Mouse (Mus musculus) kidney, postnatal 0 days (tissue): ENCODE data around the gene Gm20538. TPM values are rescaled to one million over a fixed set of nuclear protein-coding genes. Genes with fewer than 3 reads are reported as not detected.

Experiments
- ATAC-seq: fragments of 200-750 bp; cut with Nextera tagmentation; replicated peaks from 2 replicates; pipeline ENCODE4 v1.8.0; 2017; ENCODE audit warnings: low read depth, moderate number of reproducible peaks, moderate TSS enrichment, moderate library complexity; ENCODE audit not compliant: low FRiP score
- DNase-seq: peaks from one replicate; pipeline ENCODE4 v3.0.0-alpha.2; 2016; ENCODE audit warnings: low spot score
- H3K27ac ChIP-seq: fragments of 300-500 bp; sonication (generic); 2 replicates; pipeline ENCODE4 v1.5.1; 2014; ENCODE audit warnings: mild to moderate bottlenecking
- H3K27me3 ChIP-seq: fragments of 300-500 bp; sonication (generic); 2 replicates; pipeline ENCODE4 v1.6.1; 2014; ENCODE audit warnings: low read length, mixed read lengths; ENCODE audit not compliant: insufficient read depth
- H3K36me3 ChIP-seq: fragments of 300-500 bp; sonication (generic); 2 replicates; pipeline ENCODE4 v1.6.1; 2014; ENCODE audit warnings: low read length, mixed read lengths; ENCODE audit not compliant: insufficient read depth
- H3K4me1 ChIP-seq: fragments of 300-500 bp; sonication (generic); replicated peaks from 2 replicates; pipeline ENCODE4 v1.6.1; 2014; ENCODE audit warnings: antibody characterized with exemption, low read length, mixed read lengths; ENCODE audit not compliant: insufficient read depth
- H3K4me2 ChIP-seq: fragments of 300-500 bp; sonication (generic); 2 replicates; pipeline ENCODE4 v1.6.1; 2014; ENCODE audit warnings: mild to moderate bottlenecking, low read length, moderate library complexity, mixed read lengths
- H3K4me3 ChIP-seq: fragments of 300-500 bp; sonication (generic); replicated peaks from 2 replicates; pipeline ENCODE4 v1.5.1; 2014; ENCODE audit warnings: low read depth, low read length
- H3K9ac ChIP-seq: fragments of 300-500 bp; sonication (generic); 2 replicates; pipeline ENCODE4 v1.6.1; 2014; ENCODE audit warnings: low read depth, low read length
- H3K9me3 ChIP-seq: fragments of 300-500 bp; sonication (generic); replicated peaks from 2 replicates; pipeline ENCODE4 v1.6.1; 2016; ENCODE audit warnings: low read length, inconsistent platforms, mixed read lengths
- CTCF ChIP-seq: IDR thresholded peaks from 2 replicates; pipeline ENCODE4 v1.5.1; 2016; ENCODE audit warnings: antibody characterized with exemption, low read depth, mild to moderate bottlenecking, moderate library complexity
- WGBS: fragments of 180-500 bp; shearing (Covaris S2); extraction: QIAGEN DNeasy Blood & Tissue Kit; methylation state at CpG from one replicate; pipeline ENCODE4 v1.1.7; 2014; 5-methylcytosine and 5-hydroxymethylcytosine counted together
- polyA plus RNA-seq: library from polyadenylated mRNA; unstranded; fragments of >200 nt; fragmentation: Nextera tagmentation; extraction: Ambion mirVana; gene quantifications from 2 replicates; pipeline ENCODE4 v1.2.1, GENCODE M21; 2015

Gene Gm20538
- polyA plus RNA-seq, 1 experiment from 2014 or later: 1.2 TPM

DNA sequence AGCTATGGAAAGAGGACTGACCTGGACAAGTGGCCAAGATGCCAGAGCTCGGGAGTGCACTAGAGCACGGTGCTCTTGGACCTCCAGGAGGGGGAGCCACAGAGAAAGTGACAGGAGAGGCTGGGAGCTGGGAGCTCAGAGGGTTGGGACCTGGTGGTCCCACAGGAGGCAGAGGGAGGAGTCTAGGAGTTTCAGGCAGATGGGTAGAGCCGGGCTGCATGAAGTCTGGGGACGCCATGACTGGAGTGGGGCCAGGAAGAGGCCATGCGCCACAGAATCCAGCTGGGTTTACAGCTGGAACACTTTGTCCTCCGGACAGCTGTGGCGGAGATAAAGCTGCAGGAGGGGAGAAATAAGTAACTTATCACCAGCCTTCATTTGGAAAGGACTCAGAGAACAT lies 33.5 kb downstream of the Gm20538 start:
- no peak overlapping the region for H3K27ac ChIP-seq
- H3K36me3 ChIP-seq: no peaks in the 10 kb centered on the region
- ATAC-seq: peak; percentile 53; the same call in 1 of the 2 replicates
- peaks cover 17% of the 10 kb centered on the region for H3K4me1 ChIP-seq
- no peak overlapping the region for H3K4me3 ChIP-seq
- no peaks in the 10 kb centered on the region for H3K27me3 ChIP-seq
- DNase-seq: peak; percentile 82
- 18% methylated on average over 7 of the region's 7 CpGs for WGBS
- no peak overlapping the region for H3K9ac ChIP-seq
- H3K9me3 ChIP-seq: no peaks in the 10 kb centered on the region
- TF ChIP-seq CTCF: peak; percentile 58
- no peak overlapping the region for H3K4me2 ChIP-seq

DNA sequence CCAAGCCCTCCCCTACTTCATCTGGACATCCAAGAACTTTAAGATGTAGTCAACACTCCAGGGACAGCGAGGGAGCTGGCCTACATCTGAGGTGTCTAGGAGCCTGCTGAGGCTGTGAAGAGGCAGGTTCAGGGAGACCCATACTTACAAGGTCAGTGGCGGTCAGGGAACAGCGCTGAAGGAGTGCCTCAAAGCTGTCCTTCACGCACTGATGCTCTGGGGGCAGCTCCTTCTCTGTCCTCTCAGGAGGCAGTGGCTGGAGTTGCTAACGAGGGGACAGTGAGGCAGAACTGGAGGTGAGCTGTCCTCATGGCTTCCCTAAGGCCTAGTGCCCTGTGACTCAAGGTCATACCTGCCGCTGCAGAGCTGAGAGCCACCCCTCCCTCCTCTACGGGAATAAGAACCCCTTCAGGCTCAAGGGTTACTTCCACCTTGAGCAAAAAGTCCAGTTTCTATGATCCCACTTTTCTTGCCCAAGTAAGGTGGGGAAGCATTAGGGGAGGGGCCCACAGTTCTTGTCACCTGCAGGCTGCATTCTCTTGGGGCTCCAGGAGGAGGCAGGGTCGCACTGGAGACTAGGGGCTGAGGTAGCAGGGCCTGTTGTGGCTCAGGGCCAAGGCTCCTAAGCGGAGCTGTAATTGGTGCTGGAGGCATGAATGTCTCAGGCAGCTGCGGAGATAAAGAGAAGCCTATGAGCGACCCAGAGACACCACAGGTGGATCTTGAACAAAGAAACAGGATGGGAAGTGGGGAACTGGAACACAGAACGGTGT lies 34.4 kb downstream of the Gm20538 start:
- Histone ChIP-seq H3K36me3 (no peaks in the 10 kb centered on the region), H3K4me2 (no peak overlapping the region), H3K4me1 (peaks cover 27% of the 10 kb centered on the region), H3K9ac (no peak overlapping the region), H3K9me3 (no peaks in the 10 kb centered on the region), H3K27ac (peak overlapping the region; percentile 38; the same call in 1 of the 2 replicates), H3K4me3 (no peak overlapping the region), H3K27me3 (no peaks in the 10 kb centered on the region)
- ATAC-seq (peak; percentile 37; the same call in 1 of the 2 replicates), DNase-seq (no peak)
- peak; percentile 53; the same call in 1 of the 2 replicates for TF ChIP-seq CTCF
- 57% methylated on average over 12 of the region's 12 CpGs for WGBS

DNA sequence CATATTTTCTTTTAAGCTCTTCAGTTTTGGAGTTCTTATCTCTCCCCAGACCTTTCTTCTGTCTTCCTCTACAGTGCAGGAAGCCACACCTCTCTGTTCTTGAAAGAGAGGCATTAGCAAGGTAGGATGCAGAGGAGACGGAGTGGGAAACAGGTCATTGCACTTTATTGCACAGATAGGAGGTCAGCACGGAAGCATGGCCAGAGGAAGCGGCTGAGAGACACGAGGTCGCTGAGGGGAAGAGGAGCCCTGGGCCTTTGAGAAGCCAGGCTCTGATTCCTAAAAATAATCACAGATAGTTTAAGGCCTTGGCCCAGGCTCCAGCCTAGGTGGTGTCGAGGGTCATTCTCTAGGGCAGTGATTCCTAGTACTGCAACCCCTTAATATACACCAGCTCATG lies 36.9 kb downstream of the Gm20538 start:
- Histone ChIP-seq H3K27me3 (peaks cover 5% of the 10 kb centered on the region; the same call in 1 of the 2 replicates), H3K36me3 (no peaks in the 10 kb centered on the region), H3K4me1 (peaks cover 44% of the 10 kb centered on the region), H3K27ac (no peak overlapping the region), H3K4me3 (no peak overlapping the region), H3K9me3 (no peaks in the 10 kb centered on the region), H3K4me2 (no peak overlapping the region), H3K9ac (0 out of 2 replicates have a peak overlapping the region, but pooled peaks have one; percentile 6)
- DNase-seq (no peak), ATAC-seq (no peak)
- 21% methylated on average over 6 of the region's 6 CpGs for WGBS
- no peak for TF ChIP-seq CTCF

DNA sequence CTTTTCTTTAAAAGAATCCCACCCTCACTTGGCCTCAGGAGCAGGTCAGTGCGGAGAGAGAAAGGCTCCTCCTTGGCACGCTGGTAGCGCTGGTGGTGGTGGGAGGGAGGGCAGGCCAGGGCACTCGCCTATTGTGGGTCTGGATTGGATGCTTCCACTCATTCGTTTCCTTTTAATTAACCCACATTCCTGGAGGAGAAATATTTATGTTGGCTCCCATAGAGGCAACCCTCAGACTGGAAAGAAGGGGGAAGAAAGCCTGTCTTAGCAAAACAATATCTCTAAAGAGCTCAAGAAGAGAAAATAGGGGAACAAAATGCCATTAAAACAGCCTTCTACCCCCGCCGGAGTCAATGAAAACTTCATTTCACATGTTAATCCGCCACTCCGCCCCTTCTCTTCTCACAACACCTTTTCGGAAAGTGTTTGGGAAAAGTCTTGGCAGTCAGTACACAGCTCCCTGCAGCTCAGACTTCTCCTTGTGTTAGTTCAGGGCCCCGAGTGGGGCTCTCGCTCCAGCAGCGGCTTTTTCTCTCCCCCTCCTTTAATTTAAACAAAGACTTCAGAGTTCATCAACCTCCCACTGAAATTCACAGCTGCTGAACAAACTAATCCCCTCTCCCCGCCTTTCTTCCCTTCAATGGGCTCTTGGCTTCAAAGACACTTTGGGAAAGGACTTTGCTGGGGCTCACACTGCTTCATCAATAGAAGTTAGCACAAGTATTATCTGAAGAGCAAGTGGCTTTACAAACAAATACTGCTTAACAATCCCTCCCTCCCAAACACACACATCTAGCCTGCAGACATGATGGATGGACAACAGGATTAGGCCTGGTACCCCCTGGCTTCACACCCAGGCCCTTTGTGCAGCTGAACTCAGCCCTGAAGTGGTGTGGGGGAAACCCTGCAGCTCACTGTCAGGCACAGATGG lies 37.8 kb downstream of the Gm20538 start:
- Histone ChIP-seq H3K4me3 (no peak overlapping the region), H3K9me3 (no peaks in the 10 kb centered on the region), H3K4me2 (peak overlapping the region; percentile 11; the same call in 1 of the 2 replicates), H3K27ac (peak overlapping the region; percentile 63), H3K27me3 (peaks cover 8% of the 10 kb centered on the region; the same call in 1 of the 2 replicates), H3K4me1 (peaks cover 47% of the 10 kb centered on the region), H3K9ac (no peak overlapping the region), H3K36me3 (no peaks in the 10 kb centered on the region)
- ATAC-seq: no peak
- WGBS: 12% methylated on average over 14 of the region's 14 CpGs
- 0 out of 2 replicates have a peak, but pooled peaks have one; percentile 16 for TF ChIP-seq CTCF
- DNase-seq: peak; percentile 78

DNA sequence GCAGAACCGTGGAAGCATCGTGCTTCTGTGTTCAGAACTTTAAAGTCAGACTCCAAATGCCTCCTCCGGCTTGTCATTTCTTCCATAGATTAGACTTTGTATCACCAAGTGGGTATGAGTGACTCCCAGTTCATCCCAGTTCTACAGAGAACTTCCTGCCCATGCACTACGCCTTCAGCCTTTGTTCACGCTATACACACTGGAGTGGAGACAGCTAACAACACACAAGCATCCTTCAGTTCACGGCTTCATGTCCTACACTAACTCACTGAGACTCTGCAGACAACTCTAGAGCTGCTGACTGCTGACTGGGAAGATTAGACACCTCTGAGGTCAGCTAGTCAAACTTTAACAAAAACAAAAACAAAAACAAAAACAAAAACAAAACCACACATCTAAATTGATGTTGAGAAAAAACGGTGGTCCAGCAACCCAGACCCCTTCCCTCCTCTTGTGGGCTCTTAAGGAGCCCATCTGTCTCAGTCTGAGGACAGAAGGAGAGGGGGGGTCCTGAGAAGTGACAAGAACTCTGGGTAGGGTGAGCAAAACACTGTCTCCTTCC lies 38.6 kb downstream of the Gm20538 start:
- Histone ChIP-seq H3K4me1 (peaks cover 47% of the 10 kb centered on the region), H3K4me2 (no peak overlapping the region)

More for the DNA sequence above, 38.6 kb downstream of the Gm20538 start:
- H3K9me3 ChIP-seq: no peaks in the 10 kb centered on the region
- no peaks in the 10 kb centered on the region for H3K36me3 ChIP-seq
- H3K4me3 ChIP-seq: no peak overlapping the region
- peak overlapping the region; percentile 63 for H3K27ac ChIP-seq
- no peak overlapping the region for H3K9ac ChIP-seq
- ATAC-seq: no peak
- no peak for TF ChIP-seq CTCF
- DNase-seq: no peak
- WGBS: 27% methylated on average over 7 of the region's 7 CpGs
- peaks cover 8% of the 10 kb centered on the region; the same call in 1 of the 2 replicates for H3K27me3 ChIP-seq
